ENCODE assay signal across 8 mouse cellular contexts in the genomic region with DNA sequence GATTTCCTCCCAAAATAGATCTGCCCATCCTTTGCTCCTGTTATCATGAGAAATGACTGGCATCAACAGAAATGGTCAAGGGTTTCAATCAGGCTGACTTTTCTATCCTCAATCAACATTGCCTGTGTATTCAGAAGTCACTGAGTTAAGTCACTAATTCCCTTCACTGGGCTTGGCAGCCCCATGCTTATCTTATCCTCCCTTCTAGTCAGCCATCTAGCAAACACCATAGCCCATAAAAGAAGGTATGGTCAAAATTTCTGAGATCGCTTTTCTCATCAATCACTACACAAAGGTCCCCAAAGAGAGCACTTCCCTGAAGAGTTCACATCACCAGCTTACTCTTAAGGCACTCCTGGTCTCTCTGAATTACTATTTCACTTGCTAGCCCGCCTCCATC. TPM values are rescaled to one million over a fixed set of nuclear protein-coding genes. Genes with fewer than 3 reads are reported as not detected.
A peak's percentile ranks its signal among the peaks of the same experiment; 100 is the strongest.
DNase-seq lines count a peak whose midpoint lies in the region; ATAC-seq and TF ChIP-seq lines count a peak whose summit lies in the region.

No protein-coding gene starts in this region.

- H3K27ac ChIP-seq in kidney, adult 2 months (ENCODE audit: insufficient read depth, low read depth, low read length) = no peak overlapping the region; the same call in 1 of the 2 replicates
- no peak overlapping the region for H3K27ac ChIP-seq in brown adipose tissue, adult 24 weeks (replicated peaks; ENCODE audit: low read depth, low read length)
- peak overlapping the region; percentile 98 for H3K27ac ChIP-seq in hindbrain, embryonic 14.5 days
- peak overlapping the region; percentile 97 for H3K27ac ChIP-seq in midbrain, embryonic 12.5 days (replicated peaks)

- TF ChIP-seq POLR2A in kidney, adult 2 months (IDR thresholded peaks at IDR 0.05; ENCODE audit: low read depth, low read length) = no peak

- no peak for TF ChIP-seq CTCF in kidney, adult 2 months (conservative IDR thresholded peaks at IDR 0.05; ENCODE audit: insufficient read depth, insufficient read length, low read depth, low read length)

- H3K4me2 ChIP-seq in hindbrain, embryonic 14.5 days (replicated peaks) = peak overlapping the region; percentile 79
- peak overlapping the region; percentile 77 for H3K4me2 ChIP-seq in midbrain, embryonic 12.5 days (replicated peaks)

- WGBS in kidney, adult 2 months = 11% methylated on average over 2 of the region's 2 CpGs
- 16% methylated on average over 2 of the region's 2 CpGs for WGBS in hindbrain, embryonic 14.5 days
- 22% methylated on average over 2 of the region's 2 CpGs for WGBS in midbrain, embryonic 12.5 days

- no peak for ATAC-seq in hindbrain, embryonic 14.5 days (ENCODE audit: low FRiP score)
- no peak for ATAC-seq in midbrain, embryonic 12.5 days (ENCODE audit: low FRiP score, low read depth)

- peaks cover 3% of the 10 kb centered on the region; the same call in 1 of the 2 replicates for H3K4me1 ChIP-seq in kidney, adult 2 months (ENCODE audit: control insufficient read depth, insufficient read depth, low read length)
- no peaks in the 10 kb centered on the region for H3K4me1 ChIP-seq in brown adipose tissue, adult 24 weeks (ENCODE audit: control insufficient read depth, insufficient read depth, insufficient read length, low read length)
- peaks cover 19% of the 10 kb centered on the region for H3K4me1 ChIP-seq in hindbrain, embryonic 14.5 days (replicated peaks; ENCODE audit: control insufficient read depth, insufficient read depth, low read length)
- peaks cover 29% of the 10 kb centered on the region for H3K4me1 ChIP-seq in midbrain, embryonic 12.5 days

- no peaks in the 10 kb centered on the region for H3K27me3 ChIP-seq in kidney, adult 2 months (replicated peaks; ENCODE audit: control insufficient read depth, insufficient read depth, low read length)
- no peaks in the 10 kb centered on the region for H3K27me3 ChIP-seq in hindbrain, embryonic 14.5 days (ENCODE audit: control insufficient read depth, insufficient read depth, low read length)
- H3K27me3 ChIP-seq in midbrain, embryonic 12.5 days = no peaks in the 10 kb centered on the region

- peak overlapping the region; percentile 96 for H3K4me3 ChIP-seq in kidney, adult 2 months (ENCODE audit: insufficient read depth, low read depth, low read length)
- peak overlapping the region; percentile 70 for H3K4me3 ChIP-seq in brown adipose tissue, adult 24 weeks (ENCODE audit: insufficient read depth, low read depth, low read length)
- H3K4me3 ChIP-seq in hindbrain, embryonic 14.5 days (replicated peaks; ENCODE audit: low read length) = peak overlapping the region; percentile 67
- H3K4me3 ChIP-seq in midbrain, embryonic 12.5 days = peak overlapping the region; percentile 82

- peak overlapping the region; percentile 72 for H3K9ac ChIP-seq in hindbrain, embryonic 14.5 days
- peak overlapping the region; percentile 89 for H3K9ac ChIP-seq in midbrain, embryonic 12.5 days (replicated peaks)

- H3K36me3 ChIP-seq in kidney, adult 2 months (ENCODE audit: control insufficient read depth, insufficient read depth, low read length) = peaks cover 2% of the 10 kb centered on the region; the same call in 1 of the 2 replicates
- H3K36me3 ChIP-seq in hindbrain, embryonic 14.5 days (replicated peaks; ENCODE audit: control insufficient read depth, insufficient read depth) = peaks cover 58% of the 10 kb centered on the region
- H3K36me3 ChIP-seq in midbrain, embryonic 12.5 days = peaks cover 59% of the 10 kb centered on the region

- no peak for DNase-seq in kidney, adult 2 months
- DNase-seq in kidney, postnatal 10 days = no peak
- DNase-seq in hindbrain, embryonic 14.5 days (ENCODE audit: low spot score) = no peak
- no peak for DNase-seq in layer of hippocampus, adult 11-12 months (ENCODE audit: low spot score)
- no peak for DNase-seq in layer of hippocampus, postnatal 10 days (ENCODE audit: low spot score in 2 of 2)
- DNase-seq in right cerebral cortex, postnatal 4 days = no peak

- no peaks in the 10 kb centered on the region for H3K9me3 ChIP-seq in hindbrain, embryonic 14.5 days (ENCODE audit: control insufficient read depth, low read length)
- H3K9me3 ChIP-seq in midbrain, embryonic 12.5 days = no peaks in the 10 kb centered on the region

RNA-seq across cellular contexts. Expression of gene Slbp, which starts 1.4 kb away (rescaled TPM):
- 12.7 and 15.7 TPM in 2 replicates for polyA plus RNA-seq in kidney, adult 2 months (2012; rRNA removed)
- polyA plus RNA-seq in brown adipose tissue, adult 24 weeks (2012; ENCODE audit: insufficient read depth, insufficient read length, missing spikeins) = 30.5 and 58.5 TPM in 2 replicates
- 115 and 125 TPM in 2 replicates for polyA plus RNA-seq in hindbrain, embryonic 14.5 days (2014; fragmentation: Nextera tagmentation; extraction: Ambion mirVana)
- polyA plus RNA-seq in midbrain, embryonic 12.5 days (2016; fragmentation: Nextera tagmentation; extraction: Ambion mirVana) = 231 TPM in 2 replicates
- total RNA-seq in layer of hippocampus, postnatal 10 days (2021) = 10 to 100 TPM; 28.7 to 31.7 TPM

RNA-seq across cellular contexts. Expression of gene Tacc3, which starts 6.9 kb away (rescaled TPM):
- polyA plus RNA-seq in kidney, adult 2 months (2012; rRNA removed) = 2.3 and 2.6 TPM in 2 replicates
- 3.3 and 3.5 TPM in 2 replicates for polyA plus RNA-seq in brown adipose tissue, adult 24 weeks (2012; ENCODE audit: insufficient read depth, insufficient read length, missing spikeins)
- polyA plus RNA-seq in hindbrain, embryonic 14.5 days (2014; fragmentation: Nextera tagmentation; extraction: Ambion mirVana) = 32.3 and 41.0 TPM in 2 replicates
- 203 and 205 TPM in 2 replicates for polyA plus RNA-seq in midbrain, embryonic 12.5 days (2016; fragmentation: Nextera tagmentation; extraction: Ambion mirVana)
- total RNA-seq in layer of hippocampus, postnatal 10 days (2021) = 10 to 100 TPM; 12.4 to 14.1 TPM

RNA-seq across cellular contexts. Expression of gene Tmem129, which starts 7.2 kb away (rescaled TPM):
- 47.4 and 51.2 TPM in 2 replicates for polyA plus RNA-seq in kidney, adult 2 months (2012; rRNA removed)
- 16.3 and 19.4 TPM in 2 replicates for polyA plus RNA-seq in brown adipose tissue, adult 24 weeks (2012; ENCODE audit: insufficient read depth, insufficient read length, missing spikeins)
- 27.5 and 28.8 TPM in 2 replicates for polyA plus RNA-seq in hindbrain, embryonic 14.5 days (2014; fragmentation: Nextera tagmentation; extraction: Ambion mirVana)
- 31.8 and 37.5 TPM in 2 replicates for polyA plus RNA-seq in midbrain, embryonic 12.5 days (2016; fragmentation: Nextera tagmentation; extraction: Ambion mirVana)
- total RNA-seq in layer of hippocampus, postnatal 10 days (2021) = 10 to 100 TPM; 21.4 to 22.4 TPM

RNA-seq across cellular contexts. Expression of gene Gm9903, which starts 21.3 kb away (rescaled TPM):
- polyA plus RNA-seq in kidney, adult 2 months (2012; rRNA removed) = 0.64 and 0.77 TPM in 2 replicates
- not detected in 2 replicates for polyA plus RNA-seq in brown adipose tissue, adult 24 weeks (2012; ENCODE audit: insufficient read depth, insufficient read length, missing spikeins)
- polyA plus RNA-seq in hindbrain, embryonic 14.5 days (2014; fragmentation: Nextera tagmentation; extraction: Ambion mirVana) = 0.64 and 0.77 TPM in 2 replicates
- 0.93 and 1.0 TPM in 2 replicates for polyA plus RNA-seq in midbrain, embryonic 12.5 days (2016; fragmentation: Nextera tagmentation; extraction: Ambion mirVana)
- total RNA-seq in layer of hippocampus, postnatal 10 days (2021) = under 1 TPM in 1 of 2 experiments, not detected in 1; 0.73 TPM

RNA-seq across cellular contexts. Expression of gene Fam53a, which starts 21.6 kb away (rescaled TPM):
- polyA plus RNA-seq in kidney, adult 2 months (2012; rRNA removed) = 20.8 and 27.1 TPM in 2 replicates
- polyA plus RNA-seq in brown adipose tissue, adult 24 weeks (2012; ENCODE audit: insufficient read depth, insufficient read length, missing spikeins) = 13.6 and 14.7 TPM in 2 replicates
- polyA plus RNA-seq in hindbrain, embryonic 14.5 days (2014; fragmentation: Nextera tagmentation; extraction: Ambion mirVana) = 26.8 and 30.2 TPM in 2 replicates
- polyA plus RNA-seq in midbrain, embryonic 12.5 days (2016; fragmentation: Nextera tagmentation; extraction: Ambion mirVana) = 47.7 and 49.2 TPM in 2 replicates
- total RNA-seq in layer of hippocampus, postnatal 10 days (2021) = 10 to 100 TPM; 20.4 to 24.0 TPM

Comparison
In these comparisons a context has a peak if more than half of its experiments do, and no peak if none do; other contexts are left out.
1. H3K27ac ChIP-seq: peak in hindbrain, embryonic 14.5 days (single experiment) and midbrain, embryonic 12.5 days (single experiment); none in kidney, adult 2 months (single experiment) and brown adipose tissue, adult 24 weeks (single experiment).
2. Peak in every context shown above with its lines, with median percentiles within 50 percentile points of each other: H3K4me3 ChIP-seq.